Mouse (Mus musculus): ENCODE data around the gene Ppp2r5d. TPM values are rescaled to one million over a fixed set of nuclear protein-coding genes. Genes with fewer than 3 reads are reported as not detected.
A peak's percentile ranks its signal among the peaks of the same experiment; 100 is the strongest.

Ppp2r5d gene
- total RNA-seq, 4 experiments from 2014 or later: 25.5 to 28.1 (median 26.8) TPM

- DNase-seq (ENCODE audit: low spot score in 2 of 2): no peak
These were observed 23.3 kb downstream of the Ppp2r5d start for GRCm38 (mm10) chr17:46681466-46682118.

DNA sequence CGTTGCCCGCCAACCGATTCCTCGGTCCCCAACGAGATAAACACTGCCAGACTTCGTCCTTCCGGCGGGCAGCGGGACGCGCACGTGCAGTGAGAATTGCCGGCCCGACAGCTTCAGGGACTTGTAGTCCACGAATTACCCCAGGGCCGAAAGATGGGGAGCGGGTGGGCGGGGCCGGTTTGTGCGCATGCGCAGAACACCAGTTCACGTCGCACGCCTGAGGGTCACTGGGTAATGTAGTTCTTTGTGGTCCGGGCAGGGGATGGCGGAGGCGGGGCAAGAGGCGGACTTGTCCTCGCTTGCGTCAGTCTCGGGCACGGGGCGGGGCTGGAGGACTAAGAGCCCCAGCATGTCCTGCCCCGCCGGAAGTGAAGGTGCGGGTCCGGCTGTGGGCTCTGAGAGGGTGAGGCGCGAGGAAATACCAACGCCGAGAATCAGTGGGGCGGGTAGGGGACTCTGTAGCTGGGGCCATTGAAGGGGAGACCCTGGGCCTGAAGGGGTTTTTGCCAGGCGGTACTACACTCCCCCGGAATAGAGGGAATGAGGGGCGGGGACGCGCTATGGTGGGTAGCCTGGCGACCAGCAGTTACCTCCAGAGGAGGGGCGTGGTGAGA lies 24.0 kb downstream of the Ppp2r5d start, which contains the start of gene Klhdc3:
Gene Klhdc3 (minus strand): TSS at position 155 of the 614 bp plus-strand sequence.
- DNase-seq (ENCODE audit: low spot score in 2 of 2): peak; percentile 94 to 97

DNA sequence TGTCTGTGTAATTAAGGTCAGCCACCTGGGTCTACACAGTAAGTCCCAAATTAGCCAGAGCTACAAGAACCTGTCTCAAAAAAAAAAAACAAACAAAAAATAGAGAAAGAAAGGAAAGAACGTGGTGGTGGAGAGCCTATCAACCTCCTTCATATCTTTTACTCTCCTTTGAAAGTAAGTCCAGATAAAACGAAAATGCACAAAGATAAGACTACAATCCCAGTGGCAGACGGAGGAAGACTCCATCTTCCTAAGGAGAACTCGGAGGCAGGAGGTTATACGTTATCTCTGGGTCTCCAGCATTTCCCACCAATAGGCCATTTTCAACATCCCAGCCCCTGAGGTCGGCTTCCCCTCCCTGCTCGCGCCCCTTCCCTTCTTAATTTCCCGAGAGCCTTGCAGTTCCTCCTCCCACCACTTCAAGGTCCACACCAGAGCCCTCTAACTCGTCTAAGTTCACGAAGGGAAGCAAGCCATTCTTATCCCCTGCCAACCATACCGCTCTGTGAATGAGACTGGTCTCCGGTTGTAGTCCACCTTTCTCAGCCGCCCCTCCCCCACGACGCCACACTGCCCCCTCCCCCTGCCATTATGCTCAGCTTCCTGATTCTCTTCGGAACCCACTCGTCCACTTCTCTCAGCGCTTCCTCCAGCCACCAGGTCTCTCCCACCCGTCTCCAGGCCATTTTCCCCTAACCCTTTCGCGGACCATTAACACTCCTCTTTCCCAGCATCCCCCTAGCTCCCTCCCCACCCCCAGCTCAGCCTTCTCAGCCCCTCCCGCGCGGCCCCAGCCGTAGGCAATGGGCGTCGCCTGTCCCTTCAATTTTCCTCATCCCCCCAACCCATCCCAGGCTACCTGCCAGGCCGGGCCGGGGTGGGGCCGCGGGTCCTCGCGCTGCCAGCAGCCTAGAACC lies 24.8 kb downstream of the Ppp2r5d start:
- DNase-seq (ENCODE audit: low spot score in 2 of 2): peak in 1 of 2 experiments; percentile 29

GRCm38 (mm10) chr17:46678911-46679310 lies 26.0 kb downstream of the Ppp2r5d start:
- DNase-seq (ENCODE audit: low spot score in 2 of 2): peak; percentile 47 to 60

DNA sequence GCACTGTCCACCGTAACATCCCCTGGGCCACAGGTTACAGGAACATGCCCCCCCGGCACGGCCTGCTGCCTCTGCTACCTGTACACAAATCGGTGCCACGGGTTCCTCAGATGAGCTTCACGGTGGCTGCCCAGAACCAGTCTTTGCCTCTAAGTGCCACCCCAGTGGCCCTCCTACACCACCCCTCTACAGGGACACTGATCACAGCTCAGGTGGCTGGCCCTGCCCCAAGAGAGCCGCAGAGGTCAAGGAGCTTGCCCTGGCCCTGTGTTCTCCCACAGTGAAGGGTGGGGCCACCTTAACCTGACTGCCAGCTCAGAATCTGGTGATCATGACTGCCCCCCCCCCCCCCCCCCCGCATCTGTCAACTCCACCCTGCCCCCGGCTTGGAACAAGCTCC lies 26.5 kb downstream of the Ppp2r5d start, which contains the start of gene Mea1:
Gene Mea1 (plus strand): TSS at position 378 of the 400 bp plus-strand sequence.
- peak; percentile 57 to 74 for DNase-seq (ENCODE audit: low spot score in 2 of 2)

- no peak for DNase-seq (ENCODE audit: low spot score in 2 of 2)
These were observed 30.2 kb downstream of the Ppp2r5d start for GRCm38 (mm10) chr17:46674530-46675283.

- DNase-seq (ENCODE audit: low spot score in 2 of 2): peak; percentile 83 to 90
These were observed 30.9 kb downstream of the Ppp2r5d start, which contains the start of gene Rrp36 for GRCm38 (mm10) chr17:46673850-46674529. Gene Rrp36, minus strand, starts transcription at chr17:46674352.

DNA sequence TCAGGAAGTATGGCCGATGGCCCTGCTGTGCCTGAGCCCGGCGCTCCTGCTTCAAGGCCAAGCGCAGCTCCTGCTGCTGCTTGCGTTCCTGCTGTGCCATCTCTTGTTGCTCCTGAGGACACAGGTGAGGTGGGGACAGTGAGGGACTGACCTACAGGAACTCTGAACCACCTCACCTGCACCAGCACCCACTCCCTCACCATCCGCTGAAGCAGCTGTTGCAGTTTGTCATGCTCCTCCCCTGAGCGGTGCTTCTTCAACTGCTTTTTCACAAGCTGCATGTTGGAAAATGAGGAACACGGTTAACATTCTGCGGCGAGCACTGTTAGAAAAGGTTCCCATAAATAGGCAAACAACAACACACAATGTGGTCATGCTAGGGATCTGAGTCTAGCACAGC lies 35.0 kb downstream of the Ppp2r5d start:
- no peak for DNase-seq (ENCODE audit: low spot score in 2 of 2)

DNA sequence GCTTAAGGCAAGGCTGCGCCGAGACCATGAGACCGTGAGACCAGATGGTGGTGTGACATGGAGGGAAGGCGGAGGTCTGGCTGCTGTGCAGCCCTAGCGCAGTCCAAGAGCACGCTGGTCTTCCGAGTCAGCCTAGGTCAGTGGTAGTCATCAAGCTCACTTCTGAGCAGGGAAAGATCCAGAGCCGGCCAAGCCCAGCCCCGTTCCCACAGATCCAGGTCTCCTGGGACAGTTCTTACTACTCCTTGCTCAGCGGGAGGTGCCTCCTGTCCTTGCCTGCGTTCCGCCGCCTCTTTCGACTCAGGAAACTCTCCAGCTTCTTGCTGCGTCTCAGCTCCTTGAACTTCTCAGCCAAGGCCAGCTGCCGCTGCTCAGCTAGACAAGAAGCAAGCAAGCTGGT lies 37.2 kb downstream of the Ppp2r5d start:
- no peak for DNase-seq (ENCODE audit: low spot score in 2 of 2)

DNA sequence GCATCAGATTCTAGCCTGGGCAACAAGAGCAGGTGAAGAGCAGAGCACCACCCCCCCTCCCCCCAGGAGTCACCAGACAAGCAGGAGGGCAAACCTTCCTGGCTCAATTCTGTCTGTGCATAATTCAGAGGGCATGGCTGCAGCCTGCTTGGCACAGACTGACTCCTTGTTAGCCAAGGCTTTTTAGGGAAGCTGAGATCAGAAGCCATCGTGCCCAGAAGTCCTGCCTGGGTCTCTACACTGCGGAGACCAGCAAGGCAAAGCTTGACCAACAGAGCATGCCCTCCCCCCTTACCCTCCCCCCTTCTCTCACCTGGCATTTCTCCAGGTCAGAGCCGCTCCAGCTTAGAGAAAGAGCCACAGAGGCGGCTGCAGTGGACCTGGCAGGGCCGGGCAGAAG lies 42.2 kb downstream of the Ppp2r5d start:
- DNase-seq (ENCODE audit: low spot score in 2 of 2): peak in 1 of 2 experiments; percentile 65

GRCm38 (mm10) chr17:46661981-46662380 lies 42.9 kb downstream of the Ppp2r5d start:
- no peak for DNase-seq (ENCODE audit: low spot score in 2 of 2)

GRCm38 (mm10) chr17:46661351-46661750 lies 43.6 kb downstream of the Ppp2r5d start:
- DNase-seq (ENCODE audit: low spot score in 2 of 2): no peak

GRCm38 (mm10) chr17:46656054-46656453 lies 48.9 kb downstream of the Ppp2r5d start:
- DNase-seq (ENCODE audit: low spot score in 2 of 2): no peak

DNA sequence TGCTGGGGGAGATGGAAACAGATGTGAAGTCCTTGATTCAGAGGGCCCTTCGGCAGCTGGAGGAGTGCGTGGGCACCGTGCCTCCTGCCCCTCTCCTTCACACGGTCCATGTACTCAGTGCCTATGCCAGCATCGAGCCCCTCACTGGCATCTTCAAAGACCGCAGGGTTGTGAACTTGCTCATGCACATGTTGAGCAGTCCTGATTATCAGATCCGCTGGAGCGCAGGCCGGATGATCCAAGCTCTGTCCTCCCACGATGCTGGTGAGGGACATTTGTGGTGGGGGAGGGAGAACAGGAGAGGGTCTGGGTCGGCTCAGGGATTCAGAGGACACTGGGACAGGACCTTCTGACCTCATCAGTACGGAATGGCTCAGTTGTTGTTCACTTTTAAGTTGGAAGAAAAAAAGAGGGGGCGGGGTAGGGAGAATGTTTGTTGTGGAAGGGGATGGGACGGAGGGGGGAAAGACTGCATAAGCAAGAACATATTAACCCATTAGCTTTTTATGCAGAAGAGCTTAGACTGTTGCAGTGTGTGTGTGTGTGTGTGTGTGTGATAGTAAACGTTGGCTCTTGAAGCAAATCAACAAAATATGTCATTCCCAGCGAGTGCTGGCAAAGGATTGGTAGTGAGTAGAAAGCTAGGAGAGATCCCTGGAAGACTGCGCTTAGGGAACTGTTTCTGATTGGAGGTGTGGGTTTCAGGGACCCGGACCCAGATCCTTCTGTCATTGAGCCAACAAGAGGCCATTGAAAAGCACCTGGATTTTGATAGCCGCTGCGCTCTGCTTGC lies 53.0 kb downstream of the Ppp2r5d start:
- no peak for DNase-seq (ENCODE audit: low spot score in 2 of 2)

DNA sequence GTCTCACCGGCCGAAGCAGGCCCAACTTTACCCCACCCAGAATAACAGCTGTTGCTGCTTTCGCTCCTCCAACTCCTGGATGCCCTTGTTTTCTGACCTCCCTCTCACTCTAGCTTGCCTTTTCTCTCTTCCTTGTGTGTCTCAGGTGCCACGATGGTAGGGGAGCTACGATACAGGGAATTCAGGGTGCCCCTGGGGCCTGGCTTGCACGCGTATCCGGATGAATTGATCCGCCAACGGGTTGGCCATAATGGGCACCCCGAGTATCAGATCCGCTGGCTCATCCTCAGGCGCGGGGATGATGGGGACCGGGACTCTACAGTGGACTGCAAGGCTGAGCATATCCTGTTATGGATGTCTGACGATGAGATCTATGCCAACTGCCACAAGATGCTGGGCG lies 53.6 kb downstream of the Ppp2r5d start:
- DNase-seq (ENCODE audit: low spot score in 2 of 2): no peak

DNA sequence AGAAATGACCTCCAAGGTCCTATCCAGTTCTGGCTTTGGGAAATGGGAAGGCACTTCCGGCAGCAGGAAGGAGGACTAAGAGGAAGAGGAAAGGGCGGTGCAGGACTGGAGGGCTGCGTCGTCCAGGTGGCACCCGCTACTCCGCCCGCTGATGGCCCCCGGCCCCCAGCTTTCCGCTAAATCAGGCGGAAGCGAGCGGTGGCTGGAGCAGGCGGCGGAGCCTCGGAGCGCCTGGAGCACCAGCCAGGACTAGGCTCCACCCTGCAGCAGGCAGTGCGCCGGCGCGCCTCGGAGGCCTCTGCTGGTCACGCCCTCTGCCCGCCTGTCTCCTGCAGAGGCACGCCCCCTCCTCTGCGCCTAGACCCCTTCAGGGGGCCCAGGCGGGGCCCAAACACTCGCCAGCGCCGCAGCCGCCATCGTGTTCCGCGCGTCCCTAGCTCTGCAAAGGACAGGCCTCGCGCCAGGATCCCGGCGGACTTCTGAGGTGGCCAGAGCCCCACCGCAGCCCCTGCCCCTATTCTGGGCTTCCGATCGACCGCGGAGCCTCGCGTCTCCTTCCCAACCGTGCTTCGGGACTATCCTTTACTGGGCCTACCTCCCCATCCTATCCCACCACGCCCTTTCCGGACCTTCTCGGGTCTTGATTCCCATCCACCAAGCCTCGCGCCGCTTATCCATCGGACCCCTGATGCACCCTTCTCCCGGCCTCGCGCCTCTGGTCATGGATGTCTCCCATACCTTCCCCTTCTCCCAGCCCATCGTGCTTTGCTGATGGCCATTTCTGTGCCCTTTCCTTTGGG lies 54.5 kb downstream of the Ppp2r5d start, which contains the start of gene Cul7:
Gene Cul7 (plus strand): TSS at position 106 of the 800 bp plus-strand sequence.
- peak; percentile 79 to 86 for DNase-seq (ENCODE audit: low spot score in 2 of 2)

DNA sequence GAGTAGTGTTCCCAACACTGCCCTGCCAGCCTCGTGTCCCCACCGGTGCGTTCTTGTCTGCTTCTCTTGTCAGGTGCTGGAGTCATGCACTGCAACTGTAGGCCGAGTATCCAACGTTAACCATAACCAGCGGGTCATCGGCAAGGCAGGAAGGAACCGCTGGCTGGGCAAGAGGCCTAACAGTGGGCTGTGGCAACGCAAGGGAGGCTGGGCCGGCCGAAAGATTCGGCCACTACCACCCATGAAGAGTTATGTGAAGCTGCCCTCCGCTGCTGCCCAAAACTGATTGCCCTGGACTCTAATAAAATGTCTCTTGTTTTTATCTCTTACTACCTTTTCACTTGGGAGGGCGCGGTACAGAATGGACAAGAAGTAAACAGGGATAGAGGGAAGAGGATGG lies 55.1 kb downstream of the Ppp2r5d start:
- no peak for DNase-seq (ENCODE audit: low spot score in 2 of 2)

DNA sequence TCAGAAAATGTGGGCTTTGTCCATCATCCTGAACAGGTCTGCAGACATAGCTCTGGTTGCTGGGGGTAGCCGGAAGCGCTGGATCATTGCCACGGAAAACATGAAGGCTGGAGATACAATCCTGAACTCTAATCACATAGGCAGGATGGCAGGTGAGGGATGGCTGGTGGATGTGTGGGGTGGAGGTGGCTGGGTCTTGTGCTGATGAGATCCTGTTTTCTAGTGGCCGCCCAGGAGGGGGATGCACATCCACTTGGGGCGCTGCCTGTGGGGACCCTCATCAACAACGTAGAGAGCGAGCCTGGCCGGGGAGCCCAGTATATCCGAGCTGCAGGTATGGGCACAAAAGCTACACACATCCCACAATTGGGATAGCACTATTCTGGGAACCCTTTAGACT lies 56.5 kb downstream of the Ppp2r5d start:
- DNase-seq (ENCODE audit: low spot score in 2 of 2): no peak

DNA sequence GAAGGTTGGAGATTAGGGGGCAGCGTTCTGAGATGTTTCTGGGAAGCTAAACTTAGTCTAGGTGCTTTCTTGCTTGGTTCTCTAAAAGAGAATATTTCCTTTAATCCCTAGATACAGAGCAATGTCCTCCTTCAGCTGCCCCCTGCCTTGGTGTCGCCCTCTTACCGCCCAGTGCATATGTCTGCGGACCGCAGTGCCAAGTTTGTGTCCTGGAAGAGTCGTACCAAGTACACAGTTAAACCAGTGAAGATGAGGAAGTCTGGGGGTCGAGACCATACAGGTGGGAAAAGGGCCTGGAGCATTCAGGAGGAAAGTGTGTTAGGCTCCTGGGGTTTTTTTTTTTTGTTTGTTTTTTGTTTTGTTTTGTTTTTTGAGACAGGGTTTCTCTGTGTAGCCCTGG lies 57.6 kb downstream of the Ppp2r5d start:
- no peak for DNase-seq (ENCODE audit: low spot score in 2 of 2)

All from gastrocnemius, adult 8-10 months (tissue).